Mouse (Mus musculus): ENCODE measurements at regions not wholly inside any gene's neighbourhood (a gene's known extent, or its start where the extent isn't known, plus 50 kb on each side); places are given as distances from the start of the nearest gene placed in this dataset.

DNA sequence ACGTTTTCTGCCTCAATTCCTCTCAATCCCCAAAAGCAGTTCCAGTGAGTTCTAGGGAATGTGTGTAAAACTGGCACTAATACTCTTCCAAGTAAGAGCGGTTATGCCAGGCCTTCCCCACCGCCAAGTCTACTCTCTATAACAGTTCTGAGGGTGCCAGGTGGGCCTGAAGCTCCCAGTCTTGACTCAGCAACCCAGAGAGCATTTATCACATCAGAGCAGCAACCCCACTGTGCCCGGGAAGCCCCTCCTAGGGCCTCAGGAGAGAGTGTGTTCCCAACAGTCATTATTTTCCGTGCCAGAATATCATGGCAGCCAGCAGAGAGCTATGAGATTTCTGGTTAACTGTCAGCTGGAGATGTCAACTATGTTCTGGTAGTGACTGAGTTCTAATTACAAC, 169.1 kb downstream of the Galc start:
- Histone ChIP-seq H3K4me2 (no peak overlapping the region), H3K4me3 (ENCODE audit: low read depth, low read length) (no peak overlapping the region), H3K4me1 (replicated peaks; ENCODE audit: control insufficient read depth, insufficient read depth, low read length) (no peaks in the 10 kb centered on the region), H3K9ac (ENCODE audit: low read depth, low read length) (no peak overlapping the region), H3K27ac (ENCODE audit: low read depth, low read length) (no peak overlapping the region), H3K27me3 (replicated peaks; ENCODE audit: control insufficient read depth, insufficient read depth, low read length) (no peaks in the 10 kb centered on the region), H3K36me3 (ENCODE audit: control insufficient read depth, insufficient read depth, low read length) (no peaks in the 10 kb centered on the region), H3K9me3 (ENCODE audit: control insufficient read depth, low read length) (no peaks in the 10 kb centered on the region)
- DNase-seq (ENCODE audit: low spot score), result no peak
- 60% methylated on average over 5 of the region's 5 CpGs for WGBS
- ATAC-seq (replicated peaks; ENCODE audit: low FRiP score), result no peak

DNA sequence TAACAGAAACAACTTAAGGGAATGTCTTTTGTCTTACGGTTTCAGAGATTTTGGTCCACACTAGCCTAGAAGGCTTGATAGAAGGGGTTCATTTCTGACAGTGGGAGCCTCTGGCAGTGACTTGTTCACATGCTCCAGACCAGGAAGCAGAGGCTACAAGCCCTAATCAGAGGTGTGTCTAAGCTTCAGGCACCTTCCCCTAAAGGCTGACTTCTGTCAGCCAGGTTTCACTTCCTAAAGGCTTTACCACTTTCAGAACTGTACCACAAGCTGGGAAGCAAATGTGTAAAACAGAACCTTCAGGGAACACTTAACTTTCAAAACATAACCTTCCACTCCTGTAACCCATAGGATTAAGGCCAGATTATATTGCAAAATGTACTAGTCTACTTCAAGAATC, 180.9 kb downstream of the Galc start:
- no peaks in the 10 kb centered on the region for H3K27me3 ChIP-seq (replicated peaks; ENCODE audit: control insufficient read depth, insufficient read depth, low read length)
- no peak overlapping the region for H3K27ac ChIP-seq (ENCODE audit: low read depth, low read length)
- H3K4me3 ChIP-seq (ENCODE audit: low read depth, low read length), result no peak overlapping the region
- H3K4me1 ChIP-seq (replicated peaks; ENCODE audit: control insufficient read depth, insufficient read depth, low read length), result no peaks in the 10 kb centered on the region
- H3K9me3 ChIP-seq (ENCODE audit: control insufficient read depth, low read length), result no peaks in the 10 kb centered on the region
- no peaks in the 10 kb centered on the region for H3K36me3 ChIP-seq (ENCODE audit: control insufficient read depth, insufficient read depth, low read length)
- 95% methylated on average over 1 of the region's 1 CpGs for WGBS
- no peak overlapping the region for H3K9ac ChIP-seq (ENCODE audit: low read depth, low read length)
- DNase-seq (ENCODE audit: low spot score), result no peak
- H3K4me2 ChIP-seq, result no peak overlapping the region
- ATAC-seq (replicated peaks; ENCODE audit: low FRiP score), result no peak

DNA sequence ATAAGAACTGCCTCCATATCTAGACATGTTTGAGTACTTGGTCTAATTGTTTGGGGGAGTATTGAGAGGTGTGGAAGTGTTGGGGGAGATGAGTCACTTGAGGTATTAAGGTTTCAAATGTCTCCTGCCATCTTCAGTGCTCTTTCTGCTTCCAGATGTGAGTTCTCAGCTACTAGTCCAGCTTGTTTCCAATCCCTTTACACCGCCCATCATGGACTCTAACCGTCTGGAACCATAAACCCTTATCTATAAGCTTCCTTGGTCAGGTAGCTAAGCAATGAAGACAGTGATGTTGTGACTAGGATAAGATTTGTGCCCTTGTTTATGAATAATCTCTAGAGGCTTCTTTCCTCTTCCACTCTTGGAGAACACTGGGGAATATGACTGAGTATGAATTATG, 183.7 kb downstream of the Galc start:
- Histone ChIP-seq H3K9ac (ENCODE audit: low read depth, low read length) (no peak overlapping the region), H3K9me3 (ENCODE audit: control insufficient read depth, low read length) (no peaks in the 10 kb centered on the region), H3K4me3 (ENCODE audit: low read depth, low read length) (no peak overlapping the region), H3K4me1 (replicated peaks; ENCODE audit: control insufficient read depth, insufficient read depth, low read length) (no peaks in the 10 kb centered on the region), H3K27me3 (replicated peaks; ENCODE audit: control insufficient read depth, insufficient read depth, low read length) (no peaks in the 10 kb centered on the region), H3K4me2 (no peak overlapping the region), H3K36me3 (ENCODE audit: control insufficient read depth, insufficient read depth, low read length) (no peaks in the 10 kb centered on the region), H3K27ac (ENCODE audit: low read depth, low read length) (no peak overlapping the region)
- DNase-seq (ENCODE audit: low spot score) (no peak), ATAC-seq (replicated peaks; ENCODE audit: low FRiP score) (no peak)
- WGBS, result 72% methylated on average over 2 of the region's 2 CpGs

DNA sequence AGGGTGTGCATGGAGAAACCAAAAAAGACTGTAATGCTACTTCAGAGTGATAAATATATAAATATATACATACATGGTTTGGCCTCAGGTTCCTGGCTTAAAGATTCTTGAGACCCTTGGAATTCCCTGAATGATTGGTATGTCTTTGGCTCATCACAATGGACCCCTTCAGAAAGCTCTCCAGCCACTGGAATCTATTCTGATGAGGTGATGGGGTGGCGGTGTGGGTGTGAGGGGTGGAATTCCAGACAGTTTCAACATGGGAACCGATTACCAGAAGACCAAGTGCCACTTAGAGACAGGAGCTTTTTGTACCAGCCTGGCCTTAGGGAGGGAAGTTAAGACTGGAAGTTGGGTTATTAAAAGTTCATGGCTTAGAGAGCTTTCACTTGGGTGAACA, 190.1 kb downstream of the Galc start:
- ATAC-seq (replicated peaks; ENCODE audit: low FRiP score), result no peak
- H3K4me1 ChIP-seq (replicated peaks; ENCODE audit: control insufficient read depth, insufficient read depth, low read length), result no peaks in the 10 kb centered on the region
- no peak overlapping the region for H3K9ac ChIP-seq (ENCODE audit: low read depth, low read length)
- H3K27ac ChIP-seq (ENCODE audit: low read depth, low read length), result no peak overlapping the region
- no peak overlapping the region for H3K4me2 ChIP-seq
- WGBS, result 67% methylated on average over 2 of the region's 2 CpGs
- no peak overlapping the region for H3K4me3 ChIP-seq (ENCODE audit: low read depth, low read length)
- H3K9me3 ChIP-seq (ENCODE audit: control insufficient read depth, low read length), result no peaks in the 10 kb centered on the region
- H3K27me3 ChIP-seq (replicated peaks; ENCODE audit: control insufficient read depth, insufficient read depth, low read length), result no peaks in the 10 kb centered on the region
- H3K36me3 ChIP-seq (ENCODE audit: control insufficient read depth, insufficient read depth, low read length), result no peaks in the 10 kb centered on the region
- no peak for DNase-seq (ENCODE audit: low spot score)

DNA sequence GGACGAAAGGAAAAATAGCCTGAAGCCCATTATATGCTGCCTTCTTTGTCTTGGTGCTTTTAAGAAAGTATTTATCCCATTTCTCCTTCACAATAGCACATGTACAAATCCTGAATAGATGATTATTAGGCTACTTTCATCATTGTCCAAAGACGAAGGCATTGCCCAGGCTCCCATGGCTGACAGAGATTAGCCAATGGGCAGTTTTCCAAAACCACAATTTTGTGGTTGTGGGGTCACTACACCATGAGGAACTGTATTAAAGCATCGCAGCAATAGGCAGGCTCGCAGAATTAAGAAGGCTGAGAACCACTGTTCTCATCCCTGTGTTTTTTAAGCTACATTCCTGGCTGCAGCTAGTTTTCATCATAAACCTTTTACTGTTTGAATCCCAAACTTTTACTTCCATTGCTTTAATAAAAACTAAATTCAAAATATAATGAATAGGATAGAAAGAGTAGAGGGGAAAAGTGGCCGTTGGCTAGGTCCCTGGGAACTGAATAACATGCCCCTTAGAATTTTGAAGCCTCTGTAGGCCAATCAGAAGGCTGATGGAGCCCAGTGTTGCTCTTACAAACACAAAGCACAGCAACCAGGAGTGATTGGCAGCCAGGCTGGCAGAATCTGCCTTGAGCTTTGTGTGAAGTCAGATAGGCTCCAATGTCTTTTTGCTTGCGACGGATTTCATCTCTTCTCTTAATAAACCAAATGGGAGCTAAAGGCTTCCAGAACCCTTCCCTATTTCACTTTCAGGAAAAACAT, 199.7 kb downstream of the Galc start:
- Histone ChIP-seq H3K27me3 (replicated peaks; ENCODE audit: control insufficient read depth, insufficient read depth, low read length) (no peaks in the 10 kb centered on the region), H3K36me3 (ENCODE audit: control insufficient read depth, insufficient read depth, low read length) (no peaks in the 10 kb centered on the region), H3K27ac (ENCODE audit: low read depth, low read length) (no peak overlapping the region), H3K9me3 (ENCODE audit: control insufficient read depth, low read length) (no peaks in the 10 kb centered on the region), H3K9ac (ENCODE audit: low read depth, low read length) (no peak overlapping the region), H3K4me1 (replicated peaks; ENCODE audit: control insufficient read depth, insufficient read depth, low read length) (no peaks in the 10 kb centered on the region), H3K4me3 (ENCODE audit: low read depth, low read length) (no peak overlapping the region), H3K4me2 (no peak overlapping the region)
- 75% methylated on average over 7 of the region's 7 CpGs for whole genome bisulfite sequencing
- no peak for ATAC-seq (replicated peaks; ENCODE audit: low FRiP score)
- DNase-seq (ENCODE audit: low spot score), result no peak

DNA sequence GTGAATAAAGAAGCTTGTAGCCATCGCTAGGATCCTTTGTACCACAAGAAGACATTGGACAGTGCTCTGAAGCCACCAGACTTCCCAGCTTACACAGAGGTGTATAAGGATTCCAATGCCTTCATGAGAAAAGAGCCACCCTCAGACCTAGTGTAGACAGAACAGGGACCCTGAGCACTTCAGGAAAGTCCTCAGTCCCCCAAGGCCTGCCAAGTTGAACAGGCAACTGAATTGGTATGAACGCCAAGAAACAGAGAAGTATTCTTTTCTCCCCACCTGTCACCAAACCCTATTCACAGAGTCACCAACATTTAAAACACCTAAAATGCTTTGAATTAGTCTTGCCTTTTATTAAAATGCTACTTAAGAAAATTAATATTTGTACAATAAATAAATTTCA, 200.3 kb downstream of the Galc start:
- ATAC-seq (replicated peaks; ENCODE audit: low FRiP score) (no peak), DNase-seq (ENCODE audit: low spot score) (no peak)

DNA sequence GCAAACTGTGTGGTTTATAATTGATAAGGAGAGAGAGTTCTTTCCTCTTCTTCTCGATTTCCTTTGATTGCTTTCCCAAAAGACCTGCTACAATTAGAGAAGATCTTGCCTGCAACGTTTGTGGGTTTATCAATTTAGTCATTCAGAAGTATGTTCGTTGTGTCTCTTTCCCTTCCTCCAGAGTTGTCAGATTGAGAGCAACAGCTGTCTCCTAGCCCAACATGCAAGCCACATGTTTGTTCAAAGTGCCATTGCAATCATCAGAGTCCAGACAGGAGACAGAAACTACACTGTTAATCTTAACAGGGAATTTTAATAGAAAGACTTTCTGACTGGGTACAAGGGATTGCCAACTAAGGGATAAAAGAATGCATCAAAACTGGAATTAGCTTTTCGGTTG, 208.3 kb downstream of the Galc start:
- no peak overlapping the region for H3K27ac ChIP-seq (ENCODE audit: low read depth, low read length)

More for the DNA sequence above, 200.3 kb downstream of the Galc start:
- no peaks in the 10 kb centered on the region for H3K27me3 ChIP-seq (replicated peaks; ENCODE audit: control insufficient read depth, insufficient read depth, low read length)
- no peak overlapping the region for H3K27ac ChIP-seq (ENCODE audit: low read depth, low read length)
- no peaks in the 10 kb centered on the region for H3K36me3 ChIP-seq (ENCODE audit: control insufficient read depth, insufficient read depth, low read length)
- H3K9ac ChIP-seq (ENCODE audit: low read depth, low read length), result no peak overlapping the region
- H3K4me1 ChIP-seq (replicated peaks; ENCODE audit: control insufficient read depth, insufficient read depth, low read length), result no peaks in the 10 kb centered on the region
- WGBS, result 92% methylated on average over 2 of the region's 2 CpGs
- H3K9me3 ChIP-seq (ENCODE audit: control insufficient read depth, low read length), result no peaks in the 10 kb centered on the region
- H3K4me3 ChIP-seq (ENCODE audit: low read depth, low read length), result no peak overlapping the region
- H3K4me2 ChIP-seq, result no peak overlapping the region

DNA sequence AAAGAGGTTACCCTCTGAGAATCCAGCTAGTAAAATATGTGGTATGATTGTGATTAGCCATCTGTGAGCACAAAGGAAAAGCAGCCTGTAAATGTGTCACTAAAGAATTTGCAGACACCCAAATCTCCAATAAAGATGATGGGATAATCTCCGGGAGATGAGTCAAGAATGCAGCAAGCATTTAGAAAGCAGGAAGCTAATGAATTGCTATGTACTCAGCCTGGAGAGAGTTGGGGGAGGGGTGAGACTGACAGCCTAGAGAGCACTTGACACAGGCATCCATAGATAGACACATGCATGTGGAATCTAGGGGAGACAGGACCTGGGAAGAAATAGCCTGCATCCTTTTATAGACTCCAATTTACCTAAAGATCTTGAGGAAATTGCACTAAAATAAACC, 208.8 kb downstream of the Galc start:
- H3K9ac ChIP-seq (ENCODE audit: low read depth, low read length), result no peak overlapping the region
- no peaks in the 10 kb centered on the region for H3K9me3 ChIP-seq (ENCODE audit: control insufficient read depth, low read length)
- H3K36me3 ChIP-seq (ENCODE audit: control insufficient read depth, insufficient read depth, low read length), result no peaks in the 10 kb centered on the region
- H3K4me3 ChIP-seq (ENCODE audit: low read depth, low read length), result no peak overlapping the region
- DNase-seq (ENCODE audit: low spot score) (no peak), ATAC-seq (replicated peaks; ENCODE audit: low FRiP score) (no peak)
- WGBS, result 39% methylated on average over 1 of the region's 1 CpGs
- no peak overlapping the region for H3K4me2 ChIP-seq
- H3K27ac ChIP-seq (ENCODE audit: low read depth, low read length), result no peak overlapping the region
- H3K27me3 ChIP-seq (replicated peaks; ENCODE audit: control insufficient read depth, insufficient read depth, low read length), result no peaks in the 10 kb centered on the region
- no peaks in the 10 kb centered on the region for H3K4me1 ChIP-seq (replicated peaks; ENCODE audit: control insufficient read depth, insufficient read depth, low read length)

More for the DNA sequence above, 208.3 kb downstream of the Galc start:
- Histone ChIP-seq H3K27me3 (replicated peaks; ENCODE audit: control insufficient read depth, insufficient read depth, low read length) (no peaks in the 10 kb centered on the region), H3K4me2 (no peak overlapping the region), H3K36me3 (ENCODE audit: control insufficient read depth, insufficient read depth, low read length) (no peaks in the 10 kb centered on the region), H3K4me1 (replicated peaks; ENCODE audit: control insufficient read depth, insufficient read depth, low read length) (no peaks in the 10 kb centered on the region), H3K9ac (ENCODE audit: low read depth, low read length) (no peak overlapping the region), H3K4me3 (ENCODE audit: low read depth, low read length) (no peak overlapping the region), H3K9me3 (ENCODE audit: control insufficient read depth, low read length) (no peaks in the 10 kb centered on the region)
- WGBS, result 55% methylated on average over 4 of the region's 4 CpGs
- ATAC-seq (replicated peaks; ENCODE audit: low FRiP score) (no peak), DNase-seq (ENCODE audit: low spot score) (no peak)

DNA sequence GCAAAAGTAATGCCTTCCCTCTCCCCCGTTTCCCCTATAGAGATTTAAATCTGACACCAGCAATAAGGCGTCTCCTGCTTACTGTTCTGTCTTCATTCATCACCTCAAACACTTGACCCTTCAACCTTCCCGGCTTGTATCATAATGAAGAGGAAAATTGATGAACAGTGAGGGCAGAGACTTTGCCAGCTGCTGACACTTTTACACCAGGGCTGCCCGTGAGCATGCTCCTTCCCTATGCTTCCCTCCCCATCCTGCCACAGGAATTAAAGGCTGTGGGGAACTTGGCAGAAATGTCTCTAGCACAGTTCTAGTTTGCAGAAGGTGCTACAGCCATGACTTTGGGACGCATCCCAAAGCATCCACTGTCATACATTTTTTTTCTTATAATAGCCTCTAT, 209.2 kb downstream of the Galc start:
- 39% methylated on average over 5 of the region's 5 CpGs for WGBS
- H3K27me3 ChIP-seq (replicated peaks; ENCODE audit: control insufficient read depth, insufficient read depth, low read length), result no peaks in the 10 kb centered on the region
- H3K4me1 ChIP-seq (replicated peaks; ENCODE audit: control insufficient read depth, insufficient read depth, low read length), result no peaks in the 10 kb centered on the region
- H3K9me3 ChIP-seq (ENCODE audit: control insufficient read depth, low read length), result no peaks in the 10 kb centered on the region
- H3K36me3 ChIP-seq (ENCODE audit: control insufficient read depth, insufficient read depth, low read length), result no peaks in the 10 kb centered on the region
- no peak overlapping the region for H3K27ac ChIP-seq (ENCODE audit: low read depth, low read length)
- no peak for DNase-seq (ENCODE audit: low spot score)
- no peak for ATAC-seq (replicated peaks; ENCODE audit: low FRiP score)
- no peak overlapping the region for H3K4me3 ChIP-seq (ENCODE audit: low read depth, low read length)
- H3K9ac ChIP-seq (ENCODE audit: low read depth, low read length), result no peak overlapping the region
- H3K4me2 ChIP-seq, result no peak overlapping the region

Measured in liver, embryonic 11.5 days (tissue).